Mouse (Mus musculus): ENCODE measurements around the gene Igfbp6.

Igfbp6 gene

DNA sequence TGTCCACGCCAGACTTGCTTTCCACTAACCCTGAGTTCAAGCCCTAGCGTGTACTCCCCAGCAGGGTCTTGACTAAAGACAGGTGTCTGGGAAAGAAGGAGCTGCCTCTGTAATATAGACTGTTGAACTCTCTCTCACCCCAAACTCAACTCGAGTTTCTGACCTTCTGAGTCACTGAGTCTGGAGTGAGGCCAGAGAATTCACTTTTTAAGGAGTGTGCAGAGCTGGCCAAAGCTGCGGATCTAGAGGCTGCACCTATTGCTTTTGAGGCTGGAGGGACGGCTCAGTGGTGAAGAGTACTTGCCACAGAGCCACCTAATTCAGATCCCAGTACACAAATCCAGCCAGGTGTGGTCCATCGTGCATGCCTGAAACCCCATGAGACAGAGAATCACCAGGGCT lies 23.5 kb downstream of the Igfbp6 start:
- ATAC-seq (ENCODE audit: insufficient number of reproducible peaks, low FRiP score, low TSS enrichment) = no peak

- no peak for ATAC-seq (ENCODE audit: insufficient number of reproducible peaks, low FRiP score, low TSS enrichment)
These were observed 24.9 kb downstream of the Igfbp6 start for GRCm38 (mm10) chr15:102169064-102169463.

- ATAC-seq (ENCODE audit: insufficient number of reproducible peaks, low FRiP score, low TSS enrichment) = no peak
These were observed 29.4 kb downstream of the Igfbp6 start for GRCm38 (mm10) chr15:102173581-102173980.

DNA sequence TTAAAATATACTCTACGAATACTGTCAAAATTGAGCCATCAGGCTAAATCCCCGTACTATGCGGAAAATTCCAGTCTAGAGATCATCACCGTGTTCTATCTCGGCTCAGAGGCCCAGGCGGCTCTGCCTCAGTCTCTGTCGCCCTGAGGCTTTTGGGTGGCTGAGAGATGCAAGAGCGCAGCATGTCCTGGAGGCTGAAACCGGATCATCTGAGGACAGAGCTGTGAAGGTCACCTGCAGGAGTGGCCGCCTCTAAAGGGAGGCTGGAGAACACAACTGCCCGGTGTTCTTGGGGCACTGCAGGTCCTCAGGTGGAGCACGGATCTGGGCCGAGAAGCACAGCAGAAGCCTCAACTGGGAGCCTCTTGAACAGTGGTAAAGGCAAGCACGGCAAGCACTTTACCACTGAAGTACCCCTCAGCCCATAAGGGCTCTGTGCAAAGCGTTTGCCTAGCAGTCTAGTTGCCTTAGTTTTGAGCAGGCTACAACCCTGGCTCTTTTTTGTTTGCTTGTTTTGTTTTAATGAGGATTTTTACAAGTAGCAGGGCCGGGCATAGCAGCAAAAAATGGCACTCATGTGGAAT lies 31.7 kb downstream of the Igfbp6 start:
- ATAC-seq (ENCODE audit: insufficient number of reproducible peaks, low FRiP score, low TSS enrichment) = no peak

GRCm38 (mm10) chr15:102176571-102177316 lies 32.6 kb downstream of the Igfbp6 start:
- no peak for ATAC-seq (ENCODE audit: insufficient number of reproducible peaks, low FRiP score, low TSS enrichment)

DNA sequence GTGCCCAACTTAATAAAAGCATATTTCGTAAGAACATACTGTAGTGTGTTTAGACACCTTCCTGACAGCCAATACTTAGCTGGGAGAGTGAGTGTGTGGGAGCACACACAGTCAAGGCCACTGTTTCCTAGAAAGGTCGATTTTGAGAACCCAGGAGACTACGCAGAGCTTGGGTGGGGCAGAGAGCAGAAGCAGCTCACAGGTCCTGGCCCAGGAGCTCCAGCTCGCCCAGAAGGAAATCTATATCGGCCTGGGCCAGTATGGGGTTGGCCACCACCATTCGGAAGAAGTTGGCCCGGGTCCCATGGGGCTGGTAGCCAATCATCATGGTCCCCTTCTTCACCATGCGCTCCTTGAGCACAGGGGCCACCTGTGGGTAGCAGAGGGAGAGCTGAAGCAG lies 33.3 kb downstream of the Igfbp6 start:
- ATAC-seq (ENCODE audit: insufficient number of reproducible peaks, low FRiP score, low TSS enrichment) = no peak

DNA sequence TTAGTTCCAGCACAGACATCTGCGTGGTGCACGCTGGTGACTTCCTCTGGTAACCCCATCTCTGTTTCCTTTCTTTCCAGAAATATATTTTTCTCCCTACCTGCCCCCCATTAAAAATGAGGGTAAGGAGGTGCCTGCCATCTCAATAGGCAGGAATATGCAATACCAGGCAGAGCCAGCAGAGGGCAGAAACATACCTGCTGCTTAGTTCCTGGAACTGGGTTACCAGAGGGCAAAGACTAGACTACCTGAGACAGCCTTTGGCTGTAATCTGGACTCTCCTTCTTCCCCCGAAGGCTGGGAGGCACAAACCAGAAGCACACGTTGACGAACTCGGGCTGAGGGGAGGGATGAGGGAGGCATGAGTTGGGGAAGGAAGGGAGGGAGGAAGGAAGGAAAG lies 34.1 kb downstream of the Igfbp6 start:
- ATAC-seq (ENCODE audit: insufficient number of reproducible peaks, low FRiP score, low TSS enrichment) = peak; percentile 64; the same call in 1 of the 2 replicates

DNA sequence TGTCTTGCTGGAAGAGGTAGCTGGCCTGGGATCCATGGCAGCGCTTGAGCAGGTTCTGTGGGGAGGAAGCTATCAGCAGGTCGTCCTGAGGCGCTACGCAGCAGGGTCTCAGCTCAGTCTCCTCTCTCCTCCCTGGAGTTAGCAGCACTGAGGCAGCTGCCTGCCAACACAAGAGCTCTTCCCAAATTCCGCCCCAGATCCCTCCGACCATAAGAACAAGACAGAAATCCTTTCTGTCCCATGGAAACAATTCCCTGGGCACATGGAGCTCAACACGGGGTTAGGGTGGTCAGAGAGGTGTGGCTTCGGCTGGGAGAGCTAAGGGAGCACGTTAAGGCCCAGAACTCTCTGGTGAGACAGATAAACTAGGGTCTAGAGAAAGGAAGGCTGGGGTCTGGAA lies 34.9 kb downstream of the Igfbp6 start:
- no peak for ATAC-seq (ENCODE audit: insufficient number of reproducible peaks, low FRiP score, low TSS enrichment)

DNA sequence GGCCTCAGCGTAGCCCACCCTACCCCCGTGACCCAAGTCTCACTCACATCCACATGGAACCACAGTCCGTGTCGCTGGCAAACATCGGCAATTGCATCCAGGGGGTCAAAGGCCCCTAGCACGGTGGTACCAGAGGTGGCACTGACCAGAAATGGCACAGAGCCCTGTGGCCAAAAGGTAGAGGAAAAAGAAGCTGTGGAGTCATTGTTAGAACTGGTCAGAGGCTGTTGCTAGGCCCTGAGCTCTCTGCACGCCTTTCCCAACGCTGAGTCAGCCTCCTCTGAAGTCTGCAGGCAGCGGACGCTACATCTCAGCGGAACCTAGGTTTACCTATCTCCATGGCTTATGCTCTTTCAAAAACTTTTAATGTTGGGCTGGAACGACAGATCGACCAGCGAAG lies 35.8 kb downstream of the Igfbp6 start:
- no peak for ATAC-seq (ENCODE audit: insufficient number of reproducible peaks, low FRiP score, low TSS enrichment)

- ATAC-seq (ENCODE audit: insufficient number of reproducible peaks, low FRiP score, low TSS enrichment) = no peak
These were observed 38.9 kb downstream of the Igfbp6 start for GRCm38 (mm10) chr15:102183076-102183475.

- no peak for ATAC-seq (ENCODE audit: insufficient number of reproducible peaks, low FRiP score, low TSS enrichment)
These were observed 42.1 kb downstream of the Igfbp6 start for GRCm38 (mm10) chr15:102186239-102186638.

DNA sequence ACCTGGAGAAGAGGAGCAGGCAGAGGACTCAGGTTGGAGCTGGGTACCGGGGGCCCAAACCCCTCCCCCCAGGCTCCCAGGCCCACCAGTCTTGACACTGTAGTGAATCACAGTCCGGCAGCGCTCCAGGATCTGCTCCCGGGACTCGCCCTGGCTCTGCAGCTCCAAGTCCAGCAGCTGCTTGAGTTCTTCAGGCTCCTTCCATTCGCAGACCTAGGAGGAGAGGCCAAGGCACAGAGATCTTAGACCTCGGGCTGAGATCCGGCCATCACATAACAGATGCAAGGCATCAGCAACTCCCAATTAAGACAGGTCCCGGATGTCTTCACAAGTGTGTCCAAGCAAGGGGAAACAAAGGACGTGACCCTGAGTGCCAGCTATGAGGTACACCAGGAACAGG lies 43.9 kb downstream of the Igfbp6 start:
- ATAC-seq (ENCODE audit: insufficient number of reproducible peaks, low FRiP score, low TSS enrichment) = no peak

GRCm38 (mm10) chr15:102188883-102189282 lies 44.7 kb downstream of the Igfbp6 start:
- no peak for ATAC-seq (ENCODE audit: insufficient number of reproducible peaks, low FRiP score, low TSS enrichment)

- ATAC-seq (ENCODE audit: insufficient number of reproducible peaks, low FRiP score, low TSS enrichment) = no peak
These were observed 47.5 kb downstream of the Igfbp6 start for GRCm38 (mm10) chr15:102191699-102192098.

GRCm38 (mm10) chr15:102192271-102192812 lies 48.2 kb downstream of the Igfbp6 start:
- no peak for ATAC-seq (ENCODE audit: insufficient number of reproducible peaks, low FRiP score, low TSS enrichment)

DNA sequence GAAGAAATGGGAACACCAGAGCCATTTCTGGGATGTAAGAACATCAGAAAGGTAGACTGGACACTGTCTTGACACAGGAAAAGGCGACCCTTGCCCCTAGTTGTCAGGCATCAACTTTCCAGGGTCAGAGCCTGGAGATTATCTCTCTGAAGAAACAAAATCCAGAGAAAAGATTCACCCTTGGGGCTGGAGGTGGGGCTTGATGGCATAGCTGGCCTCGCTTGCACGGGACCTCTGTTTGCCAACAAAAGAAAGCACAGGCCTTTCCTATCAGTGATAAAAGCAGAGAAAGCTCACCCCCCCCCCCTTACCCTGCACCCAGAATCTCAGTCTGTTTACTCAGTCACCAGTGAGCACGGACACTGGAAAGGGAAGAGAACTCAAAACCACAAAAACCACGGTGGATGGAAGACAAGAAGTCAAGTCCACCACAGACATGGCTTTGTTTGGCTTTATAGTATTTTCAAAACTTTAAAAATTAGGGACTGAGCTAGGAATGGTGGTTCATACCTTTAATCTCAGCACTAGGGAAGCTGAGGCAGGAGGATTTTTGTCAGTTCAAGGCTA lies 48.7 kb downstream of the Igfbp6 start:
- ATAC-seq (ENCODE audit: insufficient number of reproducible peaks, low FRiP score, low TSS enrichment) = no peak

GRCm38 (mm10) chr15:102193652-102194051 lies 49.5 kb downstream of the Igfbp6 start:
- no peak for ATAC-seq (ENCODE audit: insufficient number of reproducible peaks, low FRiP score, low TSS enrichment)

- ATAC-seq (ENCODE audit: insufficient number of reproducible peaks, low FRiP score, low TSS enrichment) = no peak
These were observed 50.3 kb downstream of the Igfbp6 start for GRCm38 (mm10) chr15:102194439-102194838.

GRCm38 (mm10) chr15:102195373-102195772 lies 51.2 kb downstream of the Igfbp6 start:
- no peak for ATAC-seq (ENCODE audit: insufficient number of reproducible peaks, low FRiP score, low TSS enrichment)

DNA sequence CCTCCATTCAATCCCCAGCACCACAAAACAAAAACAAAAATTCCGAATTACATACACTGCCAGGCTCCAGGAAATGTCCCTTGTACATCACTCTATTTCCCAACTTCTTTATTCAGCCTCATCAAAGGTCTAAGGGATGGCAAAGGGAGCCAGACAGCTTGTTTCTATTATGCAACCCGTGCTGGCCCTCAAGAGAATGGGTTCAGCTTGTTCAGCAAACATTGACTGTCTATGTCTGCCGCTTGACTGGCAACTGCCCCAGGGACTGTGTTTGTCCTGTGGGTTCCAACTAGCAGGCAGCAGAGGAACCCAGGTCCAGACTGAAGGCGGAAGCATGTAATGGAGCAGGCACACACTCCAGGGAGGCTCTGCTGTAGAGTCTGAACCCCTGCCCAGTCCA lies 54.7 kb downstream of the Igfbp6 start:
- no peak for ATAC-seq (ENCODE audit: insufficient number of reproducible peaks, low FRiP score, low TSS enrichment)
